Mouse (Mus musculus): ENCODE data around the gene Asb12. TPM values are rescaled to one million over a fixed set of nuclear protein-coding genes. Genes with fewer than 3 reads are reported as not detected.
"Not testable (repeated sequence)": the region's sequence is repeated elsewhere in the genome, so short reads cannot be mapped to it uniquely, and the experiment has no call there.

Asb12 gene
- 0.26 and 1.6 TPM in 2 replicates for polyA plus RNA-seq (2012; rRNA removed)

- 78% methylated on average over 2 of the region's 2 CpGs for WGBS
- Histone ChIP-seq H3K4me1 (ENCODE audit: control insufficient read depth, insufficient read depth, low read length) (no peaks in the 10 kb centered on the region), H3K4me3 (replicated peaks; ENCODE audit: extremely low read depth, low read depth, low read length) (no peak within 1 kb of the TSS)
- no peak for TF ChIP-seq POLR2A (IDR thresholded peaks at IDR 0.05; ENCODE audit: borderline replicate concordance, extremely low read depth, low read depth, low read length)
- TF ChIP-seq CTCF (IDR thresholded peaks at IDR 0.05; ENCODE audit: insufficient read depth, low read length): no peak
- DNase-seq: no peak
These were observed at the start of gene Asb12, which contains the start of gene Pfn5 for GRCm38 (mm10) chrX:95557887-95558286. TSS of gene Asb12 (minus strand) at chrX:95557987. TSS of gene Pfn5 (plus strand) at chrX:95558104.

GRCm38 (mm10) chrX:95600609-95601008 is 42.8 kb upstream of the Asb12 start:
- 63% methylated on average over 5 of the region's 5 CpGs for WGBS
- no peak overlapping the region for H3K4me3 ChIP-seq (replicated peaks; ENCODE audit: extremely low read depth, low read depth, low read length)
- no peaks in the 10 kb centered on the region for H3K4me1 ChIP-seq (ENCODE audit: control insufficient read depth, insufficient read depth, low read length)
- DNase-seq: no peak
- no peak for TF ChIP-seq POLR2A (IDR thresholded peaks at IDR 0.05; ENCODE audit: borderline replicate concordance, extremely low read depth, low read depth, low read length)
- no peak for TF ChIP-seq CTCF (IDR thresholded peaks at IDR 0.05; ENCODE audit: insufficient read depth, low read length)

DNA sequence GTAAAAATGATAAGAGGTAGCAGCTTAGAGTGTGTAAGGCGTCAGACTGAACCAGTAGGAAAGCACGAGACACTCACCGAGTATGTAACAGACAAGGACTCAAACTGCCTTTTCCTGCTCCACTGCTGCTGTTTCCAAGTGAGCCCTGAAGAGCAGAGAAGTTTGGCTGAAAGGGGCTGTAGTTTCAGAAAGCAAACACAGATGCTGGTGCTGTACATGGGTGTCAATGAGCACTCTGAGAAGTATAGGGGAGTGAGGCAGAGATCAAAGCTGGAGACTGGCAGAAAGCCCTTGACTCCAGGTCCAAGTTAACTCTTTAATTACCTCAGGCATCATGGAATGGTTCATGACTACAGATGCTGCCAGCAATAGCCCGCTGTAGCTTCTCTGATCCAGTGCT is 3.5 kb downstream of the Asb12 start:
- Histone ChIP-seq H3K4me1 (ENCODE audit: control insufficient read depth, insufficient read depth, low read length) (no peaks in the 10 kb centered on the region), H3K4me3 (replicated peaks; ENCODE audit: extremely low read depth, low read depth, low read length) (no peak overlapping the region)
- WGBS: 59% methylated on average over 4 of the region's 4 CpGs
- DNase-seq: no peak
- TF ChIP-seq CTCF (IDR thresholded peaks at IDR 0.05; ENCODE audit: insufficient read depth, low read length): no peak
- no peak for TF ChIP-seq POLR2A (IDR thresholded peaks at IDR 0.05; ENCODE audit: borderline replicate concordance, extremely low read depth, low read depth, low read length)

- not testable (repeated sequence) for DNase-seq; H3K4me1 ChIP-seq (ENCODE audit: control insufficient read depth, insufficient read depth, low read length); H3K4me3 ChIP-seq (replicated peaks; ENCODE audit: extremely low read depth, low read depth, low read length)
- 91% methylated on average over 2 of the region's 2 CpGs for WGBS
These were observed 22.3 kb downstream of the Asb12 start for GRCm38 (mm10) chrX:95535493-95535892.

DNA sequence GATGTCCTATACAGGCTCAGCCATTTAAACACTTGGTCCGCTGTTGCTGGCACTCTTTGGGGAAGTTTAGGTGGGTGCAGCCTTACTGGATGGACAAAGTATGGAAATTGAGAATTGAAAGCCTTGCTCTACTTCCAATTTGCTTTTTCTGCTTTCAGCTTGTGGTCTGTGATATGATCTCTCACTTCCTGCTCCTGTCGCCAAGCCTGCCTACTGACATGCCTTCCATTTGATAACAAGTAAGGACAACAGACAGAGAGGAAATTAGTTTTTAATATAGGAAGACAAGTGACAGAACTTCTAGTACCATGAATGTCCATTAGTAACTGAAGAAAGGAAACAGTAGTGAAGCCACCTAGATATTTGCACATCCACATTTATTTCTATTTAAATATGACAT is 32.6 kb downstream of the Asb12 start:
- TF ChIP-seq CTCF (IDR thresholded peaks at IDR 0.05; ENCODE audit: insufficient read depth, low read length): no peak
- TF ChIP-seq POLR2A (IDR thresholded peaks at IDR 0.05; ENCODE audit: borderline replicate concordance, extremely low read depth, low read depth, low read length): no peak
- no peaks in the 10 kb centered on the region for H3K4me1 ChIP-seq (ENCODE audit: control insufficient read depth, insufficient read depth, low read length)
- H3K4me3 ChIP-seq (replicated peaks; ENCODE audit: extremely low read depth, low read depth, low read length): no peak overlapping the region
- 67% methylated on average over 2 of the region's 2 CpGs for WGBS
- DNase-seq: no peak

GRCm38 (mm10) chrX:95523883-95524282 is 33.9 kb downstream of the Asb12 start:
- DNase-seq: no peak
- TF ChIP-seq CTCF (IDR thresholded peaks at IDR 0.05; ENCODE audit: insufficient read depth, low read length) (no peak), POLR2A (IDR thresholded peaks at IDR 0.05; ENCODE audit: borderline replicate concordance, extremely low read depth, low read depth, low read length) (no peak)
- Histone ChIP-seq H3K4me1 (ENCODE audit: control insufficient read depth, insufficient read depth, low read length) (no peaks in the 10 kb centered on the region), H3K4me3 (replicated peaks; ENCODE audit: extremely low read depth, low read depth, low read length) (no peak overlapping the region)

GRCm38 (mm10) chrX:95457166-95457565 is 100.6 kb downstream of the Asb12 start:
- no peak overlapping the region for H3K4me3 ChIP-seq (replicated peaks; ENCODE audit: extremely low read depth, low read depth, low read length)
- H3K4me1 ChIP-seq (ENCODE audit: control insufficient read depth, insufficient read depth, low read length): no peaks in the 10 kb centered on the region
- 55% methylated on average over 3 of the region's 3 CpGs for WGBS
- no peak for DNase-seq
- TF ChIP-seq CTCF (IDR thresholded peaks at IDR 0.05; ENCODE audit: insufficient read depth, low read length): no peak
- no peak for TF ChIP-seq POLR2A (IDR thresholded peaks at IDR 0.05; ENCODE audit: borderline replicate concordance, extremely low read depth, low read depth, low read length)

DNA sequence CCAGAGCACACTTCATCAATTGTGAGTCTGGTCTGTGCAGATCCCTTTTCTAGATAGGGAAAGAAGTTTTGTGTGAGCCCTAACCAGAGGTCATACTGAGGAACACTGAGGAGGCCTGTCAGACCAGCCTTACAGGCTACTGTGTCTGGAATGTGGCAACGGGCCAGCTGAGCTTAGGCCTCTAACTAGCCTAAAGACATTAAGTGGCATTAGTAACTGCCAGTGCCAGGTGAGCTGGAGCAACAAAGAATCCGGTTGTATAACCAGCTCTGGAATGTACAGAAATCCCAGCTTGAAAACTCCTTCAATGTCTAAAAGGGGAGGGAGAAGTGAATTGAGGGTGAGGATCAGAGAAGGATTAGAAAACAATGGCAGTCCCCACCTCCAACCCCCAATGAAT is 111.9 kb downstream of the Asb12 start:
- 57% methylated on average over 2 of the region's 2 CpGs for WGBS
- H3K4me3 ChIP-seq (replicated peaks; ENCODE audit: extremely low read depth, low read depth, low read length): no peak overlapping the region
- peak; percentile 33 for DNase-seq
- H3K4me1 ChIP-seq (ENCODE audit: control insufficient read depth, insufficient read depth, low read length): peaks cover 7% of the 10 kb centered on the region
- no peak for TF ChIP-seq CTCF (IDR thresholded peaks at IDR 0.05; ENCODE audit: insufficient read depth, low read length)
- no peak for TF ChIP-seq POLR2A (IDR thresholded peaks at IDR 0.05; ENCODE audit: borderline replicate concordance, extremely low read depth, low read depth, low read length)

DNA sequence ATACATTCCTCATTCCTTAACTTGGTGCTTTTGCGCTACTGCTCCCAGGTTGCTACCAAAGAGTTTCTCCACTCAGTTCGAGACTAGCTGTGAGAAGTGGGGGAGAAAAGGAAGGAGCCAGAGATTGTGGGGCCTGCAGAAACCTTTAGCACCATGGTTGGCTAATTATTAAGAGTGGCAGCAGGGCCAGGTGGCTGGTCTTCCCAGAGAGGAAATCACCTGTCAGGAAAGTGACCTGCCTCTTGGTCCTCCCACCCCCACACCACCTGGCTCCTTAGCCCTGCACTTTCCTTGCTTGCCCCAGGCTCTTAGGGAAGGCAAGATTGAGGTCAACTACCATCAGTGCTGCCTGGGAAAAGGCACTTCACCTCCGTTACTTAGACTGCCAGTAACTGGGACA is 112.6 kb downstream of the Asb12 start:
- Histone ChIP-seq H3K4me1 (ENCODE audit: control insufficient read depth, insufficient read depth, low read length) (peaks cover 7% of the 10 kb centered on the region), H3K4me3 (replicated peaks; ENCODE audit: extremely low read depth, low read depth, low read length) (peak overlapping the region; percentile 92)
- no peak for TF ChIP-seq POLR2A (IDR thresholded peaks at IDR 0.05; ENCODE audit: borderline replicate concordance, extremely low read depth, low read depth, low read length)
- no peak for TF ChIP-seq CTCF (IDR thresholded peaks at IDR 0.05; ENCODE audit: insufficient read depth, low read length)
- 38% methylated on average over 3 of the region's 3 CpGs for WGBS
- DNase-seq: no peak

DNA sequence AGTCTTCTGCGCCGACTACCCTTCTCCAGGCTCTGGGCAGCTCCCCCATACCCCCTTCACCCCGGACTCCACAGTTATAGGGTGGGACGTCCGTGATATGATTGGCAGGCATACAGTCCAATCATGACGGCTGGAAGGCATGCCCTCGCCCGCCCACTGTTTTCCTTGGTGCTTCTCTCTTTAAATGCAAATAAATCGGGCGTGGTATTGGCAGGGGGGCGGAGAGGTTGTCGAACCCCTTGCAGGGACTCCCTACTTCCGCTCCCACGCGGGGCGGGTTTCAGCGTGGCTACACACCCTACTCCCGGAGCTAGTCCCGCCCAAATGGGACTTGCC is 113.0 kb downstream of the Asb12 start, which contains the start of gene Amer1:
Amer1 (minus strand) TSS at position 97 of the 336 bp plus-strand sequence.
- TF ChIP-seq CTCF (IDR thresholded peaks at IDR 0.05; ENCODE audit: insufficient read depth, low read length) (no peak), POLR2A (IDR thresholded peaks at IDR 0.05; ENCODE audit: borderline replicate concordance, extremely low read depth, low read depth, low read length) (peak; percentile 46; the same call in 1 of the 2 replicates)
- WGBS: 26% methylated on average over 19 of the region's 19 CpGs
- Histone ChIP-seq H3K4me1 (ENCODE audit: control insufficient read depth, insufficient read depth, low read length) (peaks cover 7% of the 10 kb centered on the region), H3K4me3 (replicated peaks; ENCODE audit: extremely low read depth, low read depth, low read length) (peak within 1 kb of the TSS; percentile 92)
- peak; percentile 84 for DNase-seq

All from lung, adult 2 months (tissue).